Mouse (Mus musculus): ENCODE measurements around the gene Tgds. TPM values are rescaled to one million over a fixed set of nuclear protein-coding genes. Genes with fewer than 3 reads are reported as not detected.

The Tgds gene
- polyA plus RNA-seq (2015; fragmentation: Illumina TruSeq; extraction: RNeasy Lipid Tissue Mini Kit (QIAGEN cat#74804); ENCODE audit: insufficient read depth, low read depth, low replicate concordance) = 9.3 TPM

DNA sequence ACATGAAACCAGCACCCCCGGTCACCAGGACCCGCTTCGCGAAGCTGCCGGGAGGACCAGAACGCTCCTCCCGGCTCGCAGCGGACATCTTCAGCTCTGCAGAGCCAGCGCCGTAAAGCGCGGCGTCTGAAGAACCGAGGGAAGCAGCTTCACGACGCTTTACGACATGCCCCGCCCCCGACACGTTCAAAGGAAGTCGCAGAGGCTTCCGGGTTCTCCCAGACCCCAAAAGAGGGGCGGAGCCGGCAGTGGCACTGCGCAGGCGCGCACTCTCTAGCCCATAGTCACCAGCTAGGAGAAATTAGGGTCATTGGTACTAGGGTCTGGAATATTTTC, at the start of gene Tgds:
TSS of gene Tgds (minus strand) at position 114 of the 336 bp plus-strand sequence.

DNA sequence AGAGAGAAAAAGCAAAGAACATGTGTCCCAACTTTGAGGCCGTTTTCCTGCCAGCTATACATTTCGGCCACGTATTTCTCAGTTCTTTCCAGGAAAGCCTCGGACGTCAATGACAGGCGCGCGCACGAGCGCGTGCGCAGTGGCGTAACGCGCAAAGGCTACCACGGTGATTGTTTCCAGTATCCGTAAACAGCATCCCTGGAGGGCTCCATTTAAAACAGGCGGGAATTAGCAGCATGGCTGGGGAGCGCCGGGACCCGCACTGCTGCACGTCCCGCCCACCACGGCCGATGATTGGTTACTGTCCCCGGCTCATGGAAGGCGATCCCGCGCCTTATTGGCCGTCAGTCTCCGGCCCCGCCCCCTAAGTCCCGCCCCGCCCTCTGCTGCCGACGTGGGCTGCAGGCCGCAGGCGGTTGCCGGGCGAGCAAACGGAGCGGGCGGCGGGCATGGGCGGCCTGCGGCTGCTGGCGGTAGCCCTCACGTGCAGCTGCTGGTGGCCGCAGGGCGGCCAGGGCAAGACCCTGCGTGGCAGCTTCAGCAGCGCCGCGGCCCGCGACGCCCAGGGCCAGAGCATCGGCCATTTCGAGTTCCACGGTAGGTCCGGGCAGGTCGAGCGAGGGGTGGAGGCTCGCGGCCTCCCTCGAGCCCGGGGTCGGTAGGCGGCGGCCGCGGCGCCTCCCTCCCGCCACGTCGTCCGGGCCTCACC, 4.3 kb upstream of the Tgds start, which contains the start of gene Gpr180:
TSS of gene Gpr180 (plus strand) at position 415 of the 709 bp plus-strand sequence.

Other genes starting within 250 kb of the Tgds start
- not detected for gene Dct, start 80.5 kb downstream of the Tgds start, polyA plus RNA-seq (2015; fragmentation: Illumina TruSeq; extraction: RNeasy Lipid Tissue Mini Kit (QIAGEN cat#74804); ENCODE audit: insufficient read depth, low read depth, low replicate concordance)
- 10.8 TPM for gene Gpr180, start 4.4 kb upstream of the Tgds start, polyA plus RNA-seq (2015; fragmentation: Illumina TruSeq; extraction: RNeasy Lipid Tissue Mini Kit (QIAGEN cat#74804); ENCODE audit: insufficient read depth, low read depth, low replicate concordance)
- gene Sox21, start 104.3 kb upstream of the Tgds start, polyA plus RNA-seq (2015; fragmentation: Illumina TruSeq; extraction: RNeasy Lipid Tissue Mini Kit (QIAGEN cat#74804); ENCODE audit: insufficient read depth, low read depth, low replicate concordance) = not detected
- gene Gm9376, start 134.2 kb upstream of the Tgds start, polyA plus RNA-seq (2015; fragmentation: Illumina TruSeq; extraction: RNeasy Lipid Tissue Mini Kit (QIAGEN cat#74804); ENCODE audit: insufficient read depth, low read depth, low replicate concordance) = not detected